Mouse (Mus musculus): ENCODE results near the gene Slc35f1.

Gene Slc35f1

GRCm38 (mm10) chr10:53101412-53101811, 411.1 kb downstream of the Slc35f1 start:
- no peak for DNase-seq (ENCODE audit: low spot score)

- no peak for DNase-seq (ENCODE audit: low spot score)
Observed at GRCm38 (mm10) chr10:53102423-53102822, 412.1 kb downstream of the Slc35f1 start.

GRCm38 (mm10) chr10:53115028-53115427, 424.7 kb downstream of the Slc35f1 start:
- DNase-seq (ENCODE audit: low spot score), result peak; percentile 1

- DNase-seq (ENCODE audit: low spot score), result no peak
Observed at GRCm38 (mm10) chr10:53115673-53116398, 425.5 kb downstream of the Slc35f1 start.

- DNase-seq (ENCODE audit: low spot score), result no peak
Observed at GRCm38 (mm10) chr10:53120608-53121007, 430.3 kb downstream of the Slc35f1 start.

GRCm38 (mm10) chr10:53124365-53124764, 434.0 kb downstream of the Slc35f1 start:
- no peak for DNase-seq (ENCODE audit: low spot score)

- no peak for DNase-seq (ENCODE audit: low spot score)
Observed at GRCm38 (mm10) chr10:53132707-53133106, 442.4 kb downstream of the Slc35f1 start.

- DNase-seq (ENCODE audit: low spot score), result no peak
Observed at GRCm38 (mm10) chr10:53150321-53150720, 460.0 kb downstream of the Slc35f1 start.

GRCm38 (mm10) chr10:53150916-53151315, 460.6 kb downstream of the Slc35f1 start:
- DNase-seq (ENCODE audit: low spot score), result no peak

- DNase-seq (ENCODE audit: low spot score), result no peak
Observed at GRCm38 (mm10) chr10:53156374-53156773, 466.0 kb downstream of the Slc35f1 start.

GRCm38 (mm10) chr10:53157740-53158139, 467.4 kb downstream of the Slc35f1 start:
- DNase-seq (ENCODE audit: low spot score), result no peak
